Mouse (Mus musculus) heart, embryonic 11.5 days (tissue): ENCODE measurements around the gene Wt1. TPM values are rescaled to one million over a fixed set of nuclear protein-coding genes. Genes with fewer than 3 reads are reported as not detected.

ENCODE experiments used
- ATAC-seq: fragments of 200-750 bp; cut with Nextera tagmentation; replicated peaks from 2 replicates; pipeline ENCODE4 v1.8.0; 2017; ENCODE audit warnings: moderate library complexity; ENCODE audit not compliant: insufficient number of reproducible peaks, low FRiP score, low TSS enrichment
- H3K27ac ChIP-seq: fragments of 300-500 bp; sonication (generic); 2 replicates; pipeline ENCODE4 v1.5.1; 2014; ENCODE audit warnings: mild to moderate bottlenecking, low read depth, low read length
- H3K27me3 ChIP-seq: fragments of 300-500 bp; sonication (generic); 2 replicates; pipeline ENCODE4 v1.6.1; 2014; ENCODE audit warnings: mild to moderate bottlenecking, low read length, mixed read lengths; ENCODE audit not compliant: control insufficient read depth, insufficient read depth
- H3K36me3 ChIP-seq: fragments of 300-500 bp; sonication (generic); 2 replicates; pipeline ENCODE4 v1.6.1; 2014; ENCODE audit warnings: mild to moderate bottlenecking, low read length, moderate library complexity, mixed read lengths; ENCODE audit not compliant: control insufficient read depth, insufficient read depth
- H3K4me1 ChIP-seq: fragments of 300-500 bp; sonication (generic); 2 replicates; pipeline ENCODE4 v1.6.1; 2014; ENCODE audit warnings: low read length; ENCODE audit not compliant: control insufficient read depth, insufficient read depth
- H3K4me2 ChIP-seq: fragments of 300-500 bp; sonication (generic); 2 replicates; pipeline ENCODE4 v1.6.1; 2014; ENCODE audit warnings: mild to moderate bottlenecking, moderate library complexity
- H3K4me3 ChIP-seq: fragments of 300-500 bp; sonication (generic); 2 replicates; pipeline ENCODE4 v1.5.1; 2014; ENCODE audit warnings: low read depth, low read length
- H3K9ac ChIP-seq: fragments of 300-500 bp; sonication (generic); 2 replicates; pipeline ENCODE4 v1.6.1; 2014; ENCODE audit warnings: mild to moderate bottlenecking, low read depth, low read length, moderate library complexity
- H3K9me3 ChIP-seq: fragments of 300-500 bp; sonication (generic); replicated peaks from 2 replicates; pipeline ENCODE4 v1.6.1; 2016; ENCODE audit warnings: low read length; ENCODE audit not compliant: control insufficient read depth
- WGBS: fragments of 180-500 bp; shearing (Covaris S2); extraction: QIAGEN DNeasy Blood & Tissue Kit; methylation state at CpG from one replicate; pipeline ENCODE4 v1.1.7; 2014; ENCODE audit not compliant: insufficient replicate concordance; 5-methylcytosine and 5-hydroxymethylcytosine counted together
- polyA plus RNA-seq: library from polyadenylated mRNA; unstranded; fragments of >200 nt; fragmentation: Nextera tagmentation; extraction: Ambion mirVana; gene quantifications from 2 replicates; pipeline ENCODE4 v1.2.1, GENCODE M21; 2014

Gene Wt1
- polyA plus RNA-seq, 1 experiment from 2014 or later, result 32.9 TPM

DNA sequence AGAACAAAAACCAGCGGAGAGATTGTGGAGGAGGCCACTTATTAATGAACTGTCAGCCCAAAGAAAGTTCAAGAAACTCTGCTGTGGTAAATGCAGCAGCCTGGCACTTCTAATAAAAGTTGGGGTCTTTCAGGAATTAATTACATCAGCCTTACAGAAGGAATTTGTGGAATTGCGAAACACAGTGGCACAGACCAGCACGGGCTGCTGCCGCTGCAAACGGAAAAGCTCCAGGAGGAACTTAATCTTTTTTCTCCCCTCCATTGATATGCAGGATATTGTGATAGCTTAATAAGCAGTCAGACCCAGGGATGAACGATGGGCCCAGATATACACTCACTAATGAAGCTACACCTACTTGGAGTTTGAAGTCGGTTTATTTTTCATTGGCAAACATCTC lies 15.0 kb downstream of the Wt1 start:
- H3K4me2 ChIP-seq, result no peak overlapping the region; the same call in 1 of the 2 replicates
- no peaks in the 10 kb centered on the region for H3K36me3 ChIP-seq
- H3K9ac ChIP-seq, result no peak overlapping the region
- H3K9me3 ChIP-seq, result no peaks in the 10 kb centered on the region
- peaks cover 15% of the 10 kb centered on the region for H3K27me3 ChIP-seq
- no peaks in the 10 kb centered on the region for H3K4me1 ChIP-seq
- H3K4me3 ChIP-seq, result no peak overlapping the region
- no peak overlapping the region for H3K27ac ChIP-seq
- 52% methylated on average over 7 of the region's 7 CpGs for WGBS
- no peak for ATAC-seq

DNA sequence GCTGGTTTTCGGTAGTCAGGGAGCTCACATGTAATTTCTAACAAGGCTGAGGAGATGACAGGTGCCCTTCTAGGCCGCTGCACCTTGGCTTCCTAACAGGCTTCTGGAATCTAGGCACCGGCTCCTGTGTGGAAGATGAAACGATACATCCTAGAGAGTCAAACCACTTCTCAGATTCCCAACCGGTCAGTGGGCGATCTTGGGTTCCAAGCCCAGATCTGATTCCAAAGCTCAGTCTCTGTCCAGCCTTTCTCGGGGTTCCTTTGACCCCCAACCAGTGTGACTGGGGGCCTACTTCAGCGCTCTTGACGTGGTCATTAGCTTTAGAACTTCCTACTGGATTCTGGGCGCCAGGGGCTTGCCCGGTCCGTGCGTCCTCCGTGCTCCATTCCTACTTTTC lies 17.4 kb downstream of the Wt1 start:
- Histone ChIP-seq H3K4me3 (no peak overlapping the region), H3K36me3 (no peaks in the 10 kb centered on the region), H3K9me3 (no peaks in the 10 kb centered on the region), H3K4me1 (0 out of 2 replicates have a peak, but pooled peaks cover 2% of the 10 kb centered on the region), H3K27ac (no peak overlapping the region), H3K9ac (no peak overlapping the region), H3K4me2 (no peak overlapping the region), H3K27me3 (no peaks in the 10 kb centered on the region)
- WGBS, result 87% methylated on average over 14 of the region's 14 CpGs
- no peak for ATAC-seq

DNA sequence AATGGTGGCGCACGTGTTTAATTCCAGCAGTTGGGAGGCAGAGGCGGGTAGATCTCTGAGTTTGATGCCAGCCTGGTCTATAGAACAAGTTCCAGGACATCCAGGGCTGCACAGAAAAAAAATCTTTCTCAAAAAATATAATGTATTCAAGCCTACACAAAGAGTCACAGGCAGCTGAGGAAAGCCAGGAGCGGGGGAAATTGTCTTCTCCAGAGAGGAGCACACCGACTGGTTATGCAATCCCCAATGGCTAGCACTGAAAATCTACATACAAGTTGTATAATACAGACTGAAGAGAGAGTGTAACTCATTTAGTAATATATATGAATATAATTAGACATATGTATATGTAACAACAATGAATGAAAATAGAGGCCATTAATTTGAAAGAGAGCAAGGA lies 25.2 kb downstream of the Wt1 start:
- Histone ChIP-seq H3K9me3 (no peaks in the 10 kb centered on the region; the same call in 1 of the 2 replicates), H3K27ac (no peak overlapping the region), H3K27me3 (no peaks in the 10 kb centered on the region), H3K9ac (no peak overlapping the region), H3K4me2 (no peak overlapping the region), H3K4me1 (peaks cover 6% of the 10 kb centered on the region; the same call in 1 of the 2 replicates), H3K4me3 (no peak overlapping the region), H3K36me3 (no peaks in the 10 kb centered on the region)
- WGBS, result 88% methylated on average over 5 of the region's 5 CpGs
- no peak for ATAC-seq

DNA sequence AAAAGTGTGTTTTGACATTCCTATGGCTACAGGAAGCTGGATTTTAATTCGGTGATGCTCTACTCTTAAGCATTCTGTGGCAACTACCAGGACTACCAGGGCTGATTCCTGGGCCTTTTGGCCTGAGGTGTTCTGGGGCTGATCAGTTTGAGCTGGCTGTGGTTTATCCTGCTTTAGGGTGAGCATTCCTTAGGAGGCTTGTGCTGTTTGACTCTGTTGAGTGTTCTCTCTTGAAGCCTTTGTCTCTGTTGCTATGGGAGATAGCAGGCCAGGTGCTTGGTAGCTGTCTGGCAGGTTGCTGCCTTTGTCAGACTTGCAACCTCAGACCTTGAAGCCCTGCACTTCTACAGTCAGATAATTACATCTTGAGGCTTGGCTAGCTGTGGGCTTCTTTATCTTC lies 26.7 kb downstream of the Wt1 start:
- ATAC-seq, result no peak
- Histone ChIP-seq H3K9me3 (no peaks in the 10 kb centered on the region; the same call in 1 of the 2 replicates), H3K36me3 (no peaks in the 10 kb centered on the region), H3K9ac (no peak overlapping the region), H3K4me2 (no peak overlapping the region), H3K27me3 (no peaks in the 10 kb centered on the region), H3K4me1 (peaks cover 4% of the 10 kb centered on the region; the same call in 1 of the 2 replicates), H3K4me3 (no peak overlapping the region), H3K27ac (no peak overlapping the region)
- 87% methylated on average over 1 of the region's 1 CpGs for WGBS

DNA sequence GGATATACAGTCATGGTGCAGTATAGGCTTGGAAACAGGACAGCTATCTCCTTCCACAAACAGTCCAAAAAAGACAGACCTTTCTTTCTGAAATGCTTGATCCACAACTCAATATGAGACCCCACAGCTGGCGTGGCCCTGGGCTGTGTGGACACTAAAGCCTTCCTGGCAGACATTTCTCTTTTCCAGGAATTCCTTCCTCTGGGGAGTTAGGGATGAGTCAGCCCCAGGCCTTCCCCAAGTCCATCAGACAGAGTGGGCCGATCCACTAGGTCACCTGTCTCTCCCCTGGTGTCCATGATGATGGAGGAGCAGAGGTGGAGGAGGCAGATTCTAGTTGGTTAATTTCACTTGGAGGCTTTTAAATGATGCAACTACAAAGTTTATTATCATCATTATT lies 34.6 kb downstream of the Wt1 start:
- H3K4me2 ChIP-seq, result no peak overlapping the region
- H3K36me3 ChIP-seq, result no peaks in the 10 kb centered on the region
- 79% methylated on average over 2 of the region's 2 CpGs for WGBS
- peaks cover 7% of the 10 kb centered on the region; the same call in 1 of the 2 replicates for H3K4me1 ChIP-seq
- no peak for ATAC-seq
- no peaks in the 10 kb centered on the region for H3K27me3 ChIP-seq
- no peak overlapping the region for H3K27ac ChIP-seq
- H3K4me3 ChIP-seq, result no peak overlapping the region
- no peak overlapping the region for H3K9ac ChIP-seq
- no peaks in the 10 kb centered on the region for H3K9me3 ChIP-seq

DNA sequence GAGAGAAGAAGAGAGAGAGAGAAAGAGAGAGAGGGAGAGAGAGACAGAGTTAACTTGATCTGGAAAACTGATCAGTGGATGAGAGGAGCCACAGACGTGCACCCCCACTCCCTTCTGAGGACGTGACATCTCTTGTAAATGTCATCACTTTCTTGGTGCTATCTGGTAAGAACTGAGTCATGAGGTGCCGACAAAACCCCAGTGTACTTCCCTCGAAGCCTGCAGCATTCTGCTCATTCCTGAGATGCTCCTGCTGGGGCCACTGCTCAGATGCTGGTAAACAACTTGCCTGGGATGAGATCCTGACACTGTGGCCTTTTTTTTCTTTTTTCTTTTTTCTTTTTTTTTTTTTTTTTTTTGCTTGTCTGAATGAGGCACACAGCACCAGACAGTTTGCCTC lies 36.4 kb downstream of the Wt1 start:
- Histone ChIP-seq H3K27ac (0 out of 2 replicates have a peak overlapping the region, but pooled peaks have one; percentile 22), H3K36me3 (no peaks in the 10 kb centered on the region), H3K4me2 (peak overlapping the region; percentile 49), H3K9ac (no peak overlapping the region), H3K4me1 (peaks cover 7% of the 10 kb centered on the region; the same call in 1 of the 2 replicates), H3K4me3 (peak overlapping the region; percentile 16; the same call in 1 of the 2 replicates), H3K27me3 (no peaks in the 10 kb centered on the region), H3K9me3 (no peaks in the 10 kb centered on the region)
- ATAC-seq, result no peak; the same call in 1 of the 2 replicates
- WGBS, result 3% methylated on average over 4 of the region's 4 CpGs

DNA sequence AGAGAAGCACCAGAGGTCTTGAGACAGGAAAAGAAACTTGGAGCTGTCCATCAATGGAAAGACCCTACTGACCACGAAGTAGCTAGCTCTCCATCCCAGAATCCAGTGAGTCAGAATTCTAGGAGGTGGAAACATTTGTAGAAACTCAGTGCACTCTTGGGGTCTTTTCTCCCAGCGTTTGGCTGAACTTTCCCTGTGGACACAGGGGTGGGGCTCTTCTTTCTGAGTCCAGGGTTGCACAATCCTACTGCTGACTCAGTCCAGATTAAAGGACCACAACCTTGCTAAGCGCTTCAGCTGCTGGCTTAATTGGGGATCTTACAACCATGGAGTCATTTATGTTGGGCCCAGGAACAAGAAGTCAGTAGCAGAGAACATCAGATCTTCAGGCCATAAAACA lies 41.8 kb downstream of the Wt1 start:
- no peak for ATAC-seq
- H3K9ac ChIP-seq, result no peak overlapping the region
- no peak overlapping the region for H3K4me2 ChIP-seq
- no peaks in the 10 kb centered on the region for H3K36me3 ChIP-seq
- H3K4me3 ChIP-seq, result no peak overlapping the region
- WGBS, result 73% methylated on average over 3 of the region's 3 CpGs
- H3K4me1 ChIP-seq, result peaks cover 3% of the 10 kb centered on the region; the same call in 1 of the 2 replicates
- H3K27me3 ChIP-seq, result no peaks in the 10 kb centered on the region
- H3K9me3 ChIP-seq, result no peaks in the 10 kb centered on the region
- no peak overlapping the region for H3K27ac ChIP-seq

DNA sequence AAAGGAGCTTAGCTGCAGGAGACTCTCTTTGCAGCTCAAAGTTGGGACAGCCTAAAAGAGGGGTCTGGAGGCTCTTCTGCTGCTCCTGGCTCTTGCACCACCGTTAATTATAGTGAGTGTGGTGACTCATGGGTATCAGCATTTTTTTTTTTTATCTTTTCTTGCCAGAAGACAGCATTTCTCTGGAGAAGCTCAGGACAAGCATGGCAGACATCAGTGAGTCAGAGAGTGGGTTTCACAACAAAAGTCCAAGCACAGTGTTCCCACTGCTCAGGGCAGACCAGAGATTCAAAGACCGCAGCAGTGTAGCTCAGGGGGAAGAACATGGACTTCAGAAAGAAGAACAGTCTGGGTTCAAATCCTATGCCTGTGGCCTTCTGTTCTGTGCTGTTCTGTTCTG lies 47.9 kb downstream of the Wt1 start:
- Histone ChIP-seq H3K36me3 (no peaks in the 10 kb centered on the region), H3K4me2 (no peak overlapping the region), H3K9me3 (no peaks in the 10 kb centered on the region), H3K27ac (no peak overlapping the region), H3K4me3 (no peak overlapping the region), H3K9ac (no peak overlapping the region), H3K4me1 (no peaks in the 10 kb centered on the region), H3K27me3 (no peaks in the 10 kb centered on the region)
- WGBS, result 74% methylated on average over 2 of the region's 2 CpGs
- ATAC-seq, result no peak

DNA sequence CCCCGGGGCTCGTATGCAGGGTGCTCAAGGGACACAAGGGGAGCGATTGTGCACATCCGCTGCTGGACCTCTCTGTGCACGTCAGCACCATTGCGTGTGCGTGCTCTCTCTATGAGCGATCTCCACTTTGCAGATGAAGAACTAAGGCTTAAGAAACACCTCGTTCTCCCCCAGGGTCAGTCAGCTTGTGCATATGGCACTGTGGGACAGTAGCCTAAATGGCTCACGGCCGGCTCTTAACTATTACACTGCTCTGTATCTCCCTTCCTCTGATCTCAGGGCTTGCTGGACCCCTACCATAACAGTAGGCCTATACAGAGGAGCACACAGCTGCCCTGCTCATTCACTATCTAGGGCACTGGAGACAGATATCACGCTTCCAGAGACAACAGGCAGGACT lies 52.5 kb downstream of the Wt1 start:
- Histone ChIP-seq H3K27me3 (no peaks in the 10 kb centered on the region), H3K4me3 (no peak overlapping the region), H3K4me2 (no peak overlapping the region), H3K9me3 (0 out of 2 replicates have a peak, but pooled peaks cover 4% of the 10 kb centered on the region), H3K9ac (no peak overlapping the region), H3K36me3 (no peaks in the 10 kb centered on the region), H3K4me1 (no peaks in the 10 kb centered on the region), H3K27ac (no peak overlapping the region)
- WGBS, result 72% methylated on average over 12 of the region's 12 CpGs
- ATAC-seq, result no peak
